Mouse (Mus musculus) kidney, adult 2 months (tissue): Measurements from ENCODE around the gene Lsm4.

Experiments used
- CTCF ChIP-seq: fragments of 200-500 bp; conservative IDR thresholded peaks from 2 replicates; pipeline ENCODE4 v1.5.1; 2011; ENCODE audit warnings: low read depth, mild to moderate bottlenecking, control low read depth, low read length, moderate library complexity, mixed read lengths; ENCODE audit not compliant: insufficient read depth, insufficient read length
- POLR2A ChIP-seq: fragments of 200-500 bp; IDR thresholded peaks from one replicate; pipeline ENCODE4 v1.6.1; 2011; ENCODE audit warnings: low read depth, low read length, control low read depth

GRCm38 (mm10) chr8:70636838-70637237 is 36.2 kb upstream of the Lsm4 start:
- no peak for TF ChIP-seq POLR2A
- TF ChIP-seq CTCF, result no peak
